Mouse (Mus musculus) MN1 (cell line): ENCODE data around the gene Gbe1.

Experiments used
- DNase-seq: peaks from one replicate; pipeline ENCODE4 v3.0.0-alpha.2; 2016; ENCODE audit warnings: low spot score

Gene Gbe1

DNA sequence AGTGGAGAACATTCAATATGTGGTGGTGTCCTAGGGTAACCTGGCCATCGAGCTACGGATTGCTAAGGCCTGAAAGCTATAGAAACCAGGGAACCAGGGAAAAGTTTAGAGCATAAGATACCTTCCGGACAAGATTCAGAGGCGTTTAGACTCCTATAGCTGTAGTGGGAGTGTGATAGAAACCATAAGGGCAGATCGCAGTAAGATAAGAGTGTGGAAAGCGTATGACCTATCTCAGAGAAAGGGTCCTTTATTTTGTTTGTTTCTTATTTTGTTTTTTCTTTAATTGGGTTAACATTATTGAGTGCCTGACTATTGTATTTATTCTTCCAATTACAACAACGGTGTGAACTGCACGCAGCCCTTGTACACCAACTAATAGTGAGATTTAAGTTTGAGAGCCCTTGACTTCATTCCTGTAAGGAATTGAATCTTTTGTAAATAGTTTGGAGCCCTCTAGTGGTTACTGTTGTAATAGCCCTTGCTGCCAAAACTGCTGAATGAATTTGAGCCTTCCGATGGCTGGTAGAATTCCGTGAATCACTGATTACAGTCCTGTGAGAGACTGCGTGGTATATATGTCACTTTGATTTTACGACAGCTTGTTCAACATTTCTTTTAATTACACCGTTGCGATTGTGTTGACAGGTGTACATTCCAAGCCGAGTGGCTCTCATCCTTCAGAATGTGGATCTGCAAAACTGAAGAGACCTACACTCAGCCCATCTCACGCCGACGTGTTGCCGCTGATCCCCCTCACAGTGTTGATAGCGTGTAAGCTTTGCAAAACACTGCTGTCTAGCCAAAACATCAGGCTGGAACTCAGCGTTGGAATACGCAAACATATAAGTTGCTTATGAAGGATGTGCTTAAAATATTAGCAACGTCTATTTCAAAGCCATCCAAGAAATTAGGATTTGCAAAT, 254.9 kb downstream of the Gbe1 start:
- DNase-seq = peak; percentile 59

DNA sequence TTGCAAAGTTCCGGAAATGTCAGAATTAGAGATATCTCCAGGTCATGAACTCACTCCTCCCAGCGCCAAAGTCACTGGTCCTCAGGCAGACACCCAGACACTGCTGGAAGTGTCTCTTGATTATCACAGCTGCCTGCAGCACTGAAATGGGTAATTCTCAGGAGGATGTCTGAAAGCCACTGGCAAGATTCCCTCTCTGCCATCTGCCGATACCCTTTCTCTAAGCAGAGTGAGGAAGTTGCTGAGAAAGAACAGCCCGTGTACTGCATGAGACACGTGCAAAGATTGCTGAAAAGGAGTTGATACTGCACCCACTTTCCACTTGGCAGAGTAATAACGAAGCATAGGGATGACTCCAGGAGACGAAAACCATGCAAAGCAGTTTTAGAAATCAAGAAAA, 272.2 kb downstream of the Gbe1 start:
- no peak for DNase-seq

DNA sequence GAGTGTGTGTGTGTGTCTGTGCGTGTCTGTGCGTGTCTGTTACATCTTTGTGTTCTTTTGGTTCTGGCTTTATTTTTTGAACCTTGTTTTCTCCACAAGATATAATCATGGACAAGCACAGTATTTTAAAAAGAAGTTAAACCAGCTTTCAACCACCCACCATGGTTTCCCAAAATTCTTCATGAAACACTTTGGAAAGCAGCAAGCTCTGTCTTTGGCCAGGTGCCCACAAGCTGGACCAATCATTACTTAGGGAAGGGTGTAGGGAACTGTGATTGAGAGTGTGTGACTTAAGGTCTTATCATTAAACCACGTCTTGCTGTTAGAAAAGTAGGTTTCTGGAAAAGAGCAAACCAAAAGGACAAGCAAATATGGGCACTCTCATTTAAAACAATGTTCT, 288.6 kb downstream of the Gbe1 start:
- no peak for DNase-seq

- no peak for DNase-seq
Measured at GRCm38 (mm10) chr16:70608358-70608757, 294.6 kb downstream of the Gbe1 start.

DNA sequence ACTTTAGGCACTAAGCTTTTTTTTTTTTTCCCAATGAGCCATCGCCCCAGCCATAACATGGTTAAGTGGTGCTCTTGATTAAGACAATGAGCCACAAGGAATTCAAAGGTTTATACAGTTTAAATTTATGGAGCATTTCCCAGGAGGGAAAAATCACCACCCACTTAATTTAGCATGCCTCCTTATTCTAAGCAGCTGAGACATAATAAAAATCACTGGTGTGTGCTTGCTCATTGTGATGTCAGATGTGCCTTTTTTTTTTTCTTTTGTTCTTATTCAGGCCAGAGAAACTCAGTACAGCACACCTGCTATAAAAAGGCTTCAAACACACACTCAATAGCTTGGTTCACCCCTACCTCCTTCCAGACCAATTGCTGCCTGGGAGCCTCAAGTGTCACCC, 303.9 kb downstream of the Gbe1 start:
- DNase-seq = no peak

DNA sequence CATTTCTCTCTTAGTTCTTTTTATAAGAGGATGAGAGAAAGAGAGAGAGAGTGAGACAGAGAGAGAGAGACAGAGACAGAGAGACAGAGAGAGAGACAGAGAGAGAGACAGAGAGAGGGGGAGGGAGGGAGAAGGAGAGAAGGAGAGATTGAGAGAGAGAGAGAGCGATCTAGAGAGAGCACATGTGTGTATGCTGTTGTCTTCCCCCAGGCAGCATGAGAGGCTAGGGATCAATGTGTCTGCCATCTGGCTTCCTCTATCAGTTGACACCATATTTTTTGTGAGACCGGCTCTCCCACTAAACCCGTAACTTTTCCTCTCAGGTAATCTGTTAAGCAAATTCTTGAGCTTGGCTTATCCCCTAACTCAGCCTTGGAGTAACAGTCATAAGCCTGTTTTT, 304.4 kb downstream of the Gbe1 start:
- DNase-seq = no peak
